Mouse (Mus musculus) liver, postnatal 0 days (tissue): ENCODE measurements around the gene Mogat2. TPM values are rescaled to one million over a fixed set of nuclear protein-coding genes. Genes with fewer than 3 reads are reported as not detected.

Source experiments
- ATAC-seq: fragments of 200-750 bp; cut with Nextera tagmentation; 2 replicates; pipeline ENCODE4 v1.8.0; 2017; ENCODE audit warnings: mild to moderate bottlenecking, moderate library complexity
- DNase-seq: peaks from one replicate; pipeline ENCODE4 v3.0.0-alpha.2; 2016
- H3K27ac ChIP-seq: fragments of 300-500 bp; sonication (generic); 2 replicates; pipeline ENCODE4 v1.5.1; 2014; ENCODE audit warnings: antibody characterized with exemption, moderate library complexity, mild to moderate bottlenecking, low read depth
- H3K27me3 ChIP-seq: fragments of 300-500 bp; sonication (generic); 2 replicates; pipeline ENCODE4 v1.6.1; 2014; ENCODE audit warnings: low read length, control low read depth, mixed read lengths; ENCODE audit not compliant: insufficient read depth
- H3K36me3 ChIP-seq: fragments of 300-500 bp; sonication (generic); replicated peaks from 2 replicates; pipeline ENCODE4 v1.6.1; 2014; ENCODE audit warnings: mild to moderate bottlenecking, control low read depth, low read length, moderate library complexity, mixed read lengths; ENCODE audit not compliant: insufficient read depth
- H3K4me1 ChIP-seq: fragments of 300-500 bp; sonication (generic); 2 replicates; pipeline ENCODE4 v1.6.1; 2014; ENCODE audit warnings: antibody characterized with exemption, mild to moderate bottlenecking, control low read depth; ENCODE audit not compliant: insufficient read depth
- H3K4me2 ChIP-seq: fragments of 300-500 bp; sonication (generic); 2 replicates; pipeline ENCODE4 v1.6.1; 2014; ENCODE audit warnings: low read depth, mild to moderate bottlenecking, low read length, moderate library complexity, mixed read lengths
- H3K4me3 ChIP-seq: fragments of 300-500 bp; sonication (generic); 2 replicates; pipeline ENCODE4 v1.5.1; 2014; ENCODE audit warnings: low read depth, low read length
- H3K9ac ChIP-seq: fragments of 300-500 bp; sonication (generic); replicated peaks from 2 replicates; pipeline ENCODE4 v1.6.1; 2014; ENCODE audit warnings: mild to moderate bottlenecking, moderate library complexity
- H3K9me3 ChIP-seq: fragments of 300-500 bp; sonication (generic); 2 replicates; pipeline ENCODE4 v1.6.1; 2016; ENCODE audit warnings: mild to moderate bottlenecking, control low read depth, low read length, mixed read lengths
- CTCF ChIP-seq: sonication (generic); IDR thresholded peaks from 2 replicates; pipeline ENCODE4 v1.5.1; 2016; ENCODE audit warnings: antibody characterized with exemption, low read depth
- EP300 ChIP-seq: IDR thresholded peaks from 2 replicates; pipeline ENCODE4 v1.6.1; 2016; ENCODE audit warnings: antibody characterized with exemption, low read depth, mild to moderate bottlenecking
- WGBS: fragments of 180-500 bp; shearing (Covaris S2); extraction: QIAGEN DNeasy Blood & Tissue Kit; methylation state at CpG from one replicate; pipeline ENCODE4 v1.1.7; 2014; ENCODE audit not compliant: insufficient replicate concordance; 5-methylcytosine and 5-hydroxymethylcytosine counted together
- polyA plus RNA-seq: library from polyadenylated mRNA; unstranded; fragments of >200 nt; fragmentation: Nextera tagmentation; extraction: Ambion mirVana; gene quantifications from 2 replicates; pipeline ENCODE4 v1.2.1, GENCODE M21; 2015

The Mogat2 gene
- polyA plus RNA-seq: 3.9 and 4.0 TPM in 2 replicates

GRCm38 (mm10) chr7:99238417-99238816, at the start of gene Mogat2:
Mogat2 (minus strand) TSS chr7:99238619.
- no peak for TF ChIP-seq EP300
- TF ChIP-seq CTCF: no peak
- DNase-seq: peak; percentile 66
- H3K9me3 ChIP-seq: no peaks in the 10 kb centered on the region

GRCm38 (mm10) chr7:99287287-99287686, 48.9 kb upstream of the Mogat2 start:
- Histone ChIP-seq H3K27ac (no peak overlapping the region), H3K36me3 (no peaks in the 10 kb centered on the region), H3K9me3 (no peaks in the 10 kb centered on the region), H3K4me2 (no peak overlapping the region), H3K27me3 (no peaks in the 10 kb centered on the region), H3K4me1 (no peaks in the 10 kb centered on the region), H3K4me3 (no peak overlapping the region), H3K9ac (no peak overlapping the region)
- 83% methylated on average over 3 of the region's 3 CpGs for WGBS
- ATAC-seq: no peak
- DNase-seq: no peak
- TF ChIP-seq EP300 (no peak), CTCF (no peak)

More at GRCm38 (mm10) chr7:99238417-99238816, at the start of gene Mogat2:
- 3% methylated on average over 13 of the region's 13 CpGs for WGBS
- Histone ChIP-seq H3K4me2 (peak within 1 kb of the TSS; percentile 71), H3K27ac (no peak within 1 kb of the TSS), H3K36me3 (no peaks in the 10 kb centered on the region), H3K4me3 (peak within 1 kb of the TSS; percentile 45), H3K27me3 (no peaks in the 10 kb centered on the region; the same call in 1 of the 2 replicates), H3K4me1 (peaks cover 31% of the 10 kb centered on the region), H3K9ac (no peak within 1 kb of the TSS)
- ATAC-seq: peak; percentile 90

GRCm38 (mm10) chr7:99279586-99279985, 41.2 kb upstream of the Mogat2 start:
- no peak overlapping the region for H3K27ac ChIP-seq
- no peak overlapping the region for H3K4me3 ChIP-seq
- TF ChIP-seq EP300 (no peak), CTCF (no peak)
- no peak overlapping the region for H3K4me2 ChIP-seq
- 0 out of 2 replicates have a peak, but pooled peaks cover 2% of the 10 kb centered on the region for H3K27me3 ChIP-seq
- DNase-seq: no peak
- H3K9me3 ChIP-seq: no peaks in the 10 kb centered on the region
- WGBS: 69% methylated on average over 8 of the region's 8 CpGs
- no peak overlapping the region for H3K9ac ChIP-seq
- no peak for ATAC-seq
- no peaks in the 10 kb centered on the region for H3K36me3 ChIP-seq
- no peaks in the 10 kb centered on the region for H3K4me1 ChIP-seq

GRCm38 (mm10) chr7:99278309-99278708, 39.9 kb upstream of the Mogat2 start:
- Histone ChIP-seq H3K9me3 (no peaks in the 10 kb centered on the region), H3K4me2 (no peak overlapping the region), H3K36me3 (no peaks in the 10 kb centered on the region), H3K4me3 (no peak overlapping the region), H3K27me3 (peaks cover 5% of the 10 kb centered on the region; the same call in 1 of the 2 replicates), H3K9ac (no peak overlapping the region), H3K4me1 (no peaks in the 10 kb centered on the region), H3K27ac (no peak overlapping the region)
- DNase-seq (no peak), ATAC-seq (no peak)
- 67% methylated on average over 8 of the region's 8 CpGs for WGBS
- TF ChIP-seq EP300 (no peak), CTCF (no peak)

- Histone ChIP-seq H3K27ac (no peak overlapping the region), H3K9me3 (no peaks in the 10 kb centered on the region), H3K9ac (no peak overlapping the region), H3K4me3 (no peak overlapping the region), H3K4me2 (no peak overlapping the region), H3K4me1 (no peaks in the 10 kb centered on the region), H3K27me3 (peaks cover 14% of the 10 kb centered on the region; the same call in 1 of the 2 replicates), H3K36me3 (no peaks in the 10 kb centered on the region)
- ATAC-seq: no peak
- WGBS: 88% methylated on average over 1 of the region's 1 CpGs
- no peak for DNase-seq
- TF ChIP-seq EP300 (no peak), CTCF (no peak)
Measured at GRCm38 (mm10) chr7:99276679-99277078, 38.3 kb upstream of the Mogat2 start.

- no peak for TF ChIP-seq EP300
- no peak for TF ChIP-seq CTCF
- no peak overlapping the region for H3K9ac ChIP-seq
- no peak for ATAC-seq
- no peak overlapping the region for H3K4me3 ChIP-seq
- H3K27ac ChIP-seq: no peak overlapping the region
- no peak overlapping the region for H3K4me2 ChIP-seq
- H3K27me3 ChIP-seq: peaks cover 28% of the 10 kb centered on the region; the same call in 1 of the 2 replicates
- no peaks in the 10 kb centered on the region for H3K4me1 ChIP-seq
- no peak for DNase-seq
- H3K9me3 ChIP-seq: no peaks in the 10 kb centered on the region
- H3K36me3 ChIP-seq: no peaks in the 10 kb centered on the region
- 68% methylated on average over 6 of the region's 6 CpGs for WGBS
Measured at GRCm38 (mm10) chr7:99275131-99275530, 36.7 kb upstream of the Mogat2 start.
